Mouse (Mus musculus): ENCODE measurements around the gene Susd1.

Gene Susd1

GRCm38 (mm10) chr4:59437990-59438854 is at the start of gene Susd1:
Susd1 (minus strand) TSS chr4:59438633.
- DNase-seq (ENCODE audit: low spot score): no peak

DNA sequence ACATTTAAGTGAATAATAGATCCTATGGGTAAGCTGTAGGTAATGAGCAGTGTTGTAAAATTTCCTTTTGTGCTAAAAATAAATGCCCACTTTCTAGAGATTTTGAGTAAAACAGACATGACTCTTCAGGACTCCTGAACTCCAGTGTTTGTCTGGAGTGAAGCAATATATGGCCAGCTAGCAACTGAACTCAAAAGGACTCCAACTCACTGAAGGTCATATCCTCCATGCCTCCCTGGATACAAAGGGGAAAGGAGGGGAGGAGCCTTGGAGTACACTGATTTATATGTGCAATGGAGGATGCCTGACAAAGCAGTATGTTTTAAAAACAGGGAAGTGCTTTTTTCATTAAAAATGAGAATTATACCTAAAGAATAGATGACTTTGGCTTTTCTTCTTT is 32.9 kb upstream of the Susd1 start:
- no peak for DNase-seq (ENCODE audit: low spot score)

DNA sequence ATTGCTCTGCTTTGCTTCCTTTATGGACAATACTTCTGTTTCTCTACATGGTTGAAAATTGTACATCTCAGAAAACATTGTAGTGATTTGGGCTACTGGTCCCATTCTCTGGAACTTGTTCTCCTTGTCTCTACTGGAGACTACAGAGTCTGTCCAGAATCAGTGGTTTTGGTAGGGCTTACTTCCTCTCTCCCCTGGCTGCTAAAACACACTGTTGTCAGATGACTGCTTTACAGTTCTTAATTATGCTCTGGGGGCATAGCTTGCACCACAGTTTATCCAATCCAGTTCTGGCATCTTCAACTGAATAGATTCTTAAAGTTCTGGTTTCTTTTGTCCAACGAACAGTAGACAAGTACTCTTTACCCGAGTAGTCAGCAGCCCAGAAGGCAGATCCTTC is 27.0 kb upstream of the Susd1 start:
- no peak for DNase-seq (ENCODE audit: low spot score)

GRCm38 (mm10) chr4:59464661-59465060 is 26.2 kb upstream of the Susd1 start:
- DNase-seq (ENCODE audit: low spot score): no peak

DNA sequence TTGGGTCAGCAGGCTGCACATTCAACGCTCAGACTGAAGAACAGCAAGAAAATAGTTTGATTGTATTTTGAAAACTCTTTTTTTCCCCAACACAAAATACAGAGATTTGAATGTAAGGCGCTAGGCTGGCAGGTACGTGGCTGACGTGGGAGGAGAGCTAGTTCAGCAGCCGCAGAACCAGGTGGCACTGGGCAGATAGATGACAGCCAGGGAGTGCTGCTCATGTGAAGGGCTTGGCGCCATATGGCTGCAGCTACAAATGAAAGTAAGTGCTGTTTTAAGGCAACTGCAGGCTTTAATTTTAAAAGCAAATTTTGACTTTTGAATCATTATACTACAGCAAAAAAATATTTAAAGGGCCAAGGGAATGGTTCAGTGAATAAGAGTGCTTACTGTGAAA is 24.1 kb upstream of the Susd1 start:
- DNase-seq (ENCODE audit: low spot score): no peak

DNA sequence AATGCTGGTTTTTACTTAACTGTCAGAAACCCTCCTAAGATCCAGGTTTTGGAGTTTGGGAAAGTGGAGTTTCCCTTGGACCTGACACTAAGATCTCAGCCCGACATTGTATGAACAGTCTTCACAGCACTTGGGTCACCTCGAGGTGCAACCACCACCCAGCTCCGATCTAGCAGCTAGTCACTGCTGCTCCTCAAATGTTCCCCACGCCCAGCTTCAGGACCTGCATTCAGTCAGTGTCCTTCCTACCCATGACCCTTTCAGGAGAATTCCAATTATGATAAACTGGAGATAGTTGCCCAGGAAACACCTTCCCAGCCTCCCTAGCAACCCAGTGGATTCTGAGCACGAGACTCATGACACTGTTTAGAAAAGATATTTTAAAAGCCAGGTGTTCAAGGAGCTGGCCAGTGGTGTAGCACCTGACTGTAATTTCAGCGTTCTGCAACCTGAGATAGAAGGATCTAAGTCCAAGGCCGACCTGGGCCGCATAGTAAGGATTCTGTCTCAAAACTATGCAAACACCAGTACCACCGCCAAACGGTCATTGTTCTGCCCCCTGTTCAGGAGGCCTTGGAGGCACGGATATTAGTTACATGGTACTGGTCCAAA is 22.8 kb upstream of the Susd1 start:
- DNase-seq (ENCODE audit: low spot score): no peak

GRCm38 (mm10) chr4:59459216-59459955 is 21.0 kb upstream of the Susd1 start:
- DNase-seq (ENCODE audit: low spot score): no peak

- no peak for DNase-seq (ENCODE audit: low spot score)
These were observed 19.5 kb upstream of the Susd1 start for GRCm38 (mm10) chr4:59457941-59458340.

DNA sequence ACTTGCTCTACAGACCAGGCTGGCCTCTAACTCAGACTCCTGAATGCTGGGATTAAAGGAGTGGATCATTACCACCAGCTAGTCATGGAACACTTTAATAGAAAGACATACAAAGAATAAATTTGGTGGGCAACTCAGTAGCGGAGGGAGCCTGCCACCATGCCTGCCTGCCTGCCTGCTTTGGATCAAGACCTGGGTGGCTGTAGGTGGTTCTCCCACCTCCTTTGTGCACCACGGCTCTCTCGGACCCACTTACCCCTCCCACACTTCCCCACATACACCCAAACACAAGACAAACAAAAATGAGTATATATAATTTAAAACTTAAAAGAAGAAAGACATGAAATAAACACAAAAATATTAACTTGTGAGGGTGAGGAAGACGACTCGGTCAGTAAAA is 18.7 kb upstream of the Susd1 start:
- no peak for DNase-seq (ENCODE audit: low spot score)

GRCm38 (mm10) chr4:59455465-59455864 is 17.0 kb upstream of the Susd1 start:
- DNase-seq (ENCODE audit: low spot score): no peak

- no peak for DNase-seq (ENCODE audit: low spot score)
These were observed 15.6 kb upstream of the Susd1 start for GRCm38 (mm10) chr4:59454046-59454445.

DNA sequence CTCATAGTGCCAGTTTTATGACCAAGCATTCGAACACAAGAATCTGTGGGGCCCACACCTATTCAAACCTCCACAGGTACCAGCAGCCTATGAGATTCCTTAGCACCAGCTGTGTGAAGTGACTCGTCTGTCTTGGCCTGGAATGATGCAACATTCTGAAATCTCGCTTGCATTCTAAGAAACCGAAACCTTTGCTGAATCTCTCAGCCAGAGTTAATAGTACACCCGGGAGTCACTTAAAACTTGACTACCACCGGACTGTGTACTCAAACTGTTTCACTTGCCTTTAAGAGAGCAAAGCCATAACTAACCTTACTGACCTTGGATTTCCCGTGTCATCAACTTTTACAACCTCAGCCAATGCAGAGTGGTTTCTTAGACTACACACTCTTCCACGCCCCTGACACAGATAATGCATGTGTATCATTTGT is 14.1 kb upstream of the Susd1 start:
- DNase-seq (ENCODE audit: low spot score): no peak

DNA sequence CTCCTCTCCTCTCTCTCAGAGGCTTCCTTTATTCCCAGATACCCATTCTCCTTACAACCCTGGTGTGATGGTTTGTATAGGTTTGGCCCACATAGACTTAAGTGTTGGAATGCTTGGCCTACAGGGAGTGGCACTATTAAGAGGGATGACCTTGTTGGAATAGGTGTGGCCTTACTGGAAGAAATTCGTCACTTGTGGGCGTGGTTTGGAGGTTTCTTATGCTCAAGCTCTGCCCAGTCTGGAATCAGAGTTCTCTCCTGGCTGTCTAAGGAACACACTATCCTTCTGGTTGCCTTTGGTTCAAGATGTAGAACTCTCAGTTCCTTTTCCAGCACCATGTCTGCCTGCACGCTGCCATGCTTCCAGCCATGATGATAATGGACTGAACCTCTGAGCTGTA is 12.5 kb upstream of the Susd1 start:
- DNase-seq (ENCODE audit: low spot score): no peak

- DNase-seq (ENCODE audit: low spot score): no peak
These were observed 11.9 kb upstream of the Susd1 start for GRCm38 (mm10) chr4:59450234-59450854.

- no peak for DNase-seq (ENCODE audit: low spot score)
These were observed 8.9 kb upstream of the Susd1 start for GRCm38 (mm10) chr4:59447296-59447695.

DNA sequence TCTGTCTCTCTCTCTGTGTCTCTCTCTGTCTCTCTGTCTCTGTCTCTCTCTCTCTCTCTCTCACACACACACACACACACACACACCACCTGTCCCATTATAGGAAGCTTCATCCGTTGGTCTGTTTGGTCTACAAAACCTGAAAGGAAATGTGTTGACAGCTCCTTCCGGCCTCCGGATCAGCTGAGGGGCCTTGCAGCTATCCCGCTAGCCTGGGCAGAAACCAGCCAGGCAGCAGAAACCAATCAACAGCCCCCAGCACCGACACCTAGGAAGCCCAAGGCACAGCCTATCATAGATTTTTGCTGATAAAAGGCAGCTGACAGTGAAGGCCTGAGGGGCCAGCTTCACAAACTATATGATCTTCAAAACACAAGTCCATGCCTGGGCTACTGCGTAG is 7.1 kb upstream of the Susd1 start:
- DNase-seq (ENCODE audit: low spot score): no peak

DNA sequence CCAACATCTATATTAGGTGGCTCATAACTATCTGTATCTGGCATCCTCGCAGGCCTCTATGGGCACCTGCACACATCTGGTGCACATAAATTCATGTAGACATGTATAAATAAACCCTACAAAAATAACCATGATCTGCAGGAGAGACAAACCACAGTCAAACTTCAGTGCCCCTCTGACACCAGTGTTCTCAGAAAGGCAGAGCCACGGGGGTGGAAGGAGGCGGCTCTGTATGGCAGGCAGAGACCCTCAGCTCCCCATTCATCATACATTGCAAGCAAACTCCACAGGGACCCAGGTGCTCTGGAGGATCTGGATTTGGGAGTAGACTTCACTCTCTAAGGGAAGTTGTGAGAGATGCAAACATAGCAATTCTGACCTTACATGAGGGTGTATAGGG is 6.6 kb upstream of the Susd1 start:
- DNase-seq (ENCODE audit: low spot score): no peak

DNA sequence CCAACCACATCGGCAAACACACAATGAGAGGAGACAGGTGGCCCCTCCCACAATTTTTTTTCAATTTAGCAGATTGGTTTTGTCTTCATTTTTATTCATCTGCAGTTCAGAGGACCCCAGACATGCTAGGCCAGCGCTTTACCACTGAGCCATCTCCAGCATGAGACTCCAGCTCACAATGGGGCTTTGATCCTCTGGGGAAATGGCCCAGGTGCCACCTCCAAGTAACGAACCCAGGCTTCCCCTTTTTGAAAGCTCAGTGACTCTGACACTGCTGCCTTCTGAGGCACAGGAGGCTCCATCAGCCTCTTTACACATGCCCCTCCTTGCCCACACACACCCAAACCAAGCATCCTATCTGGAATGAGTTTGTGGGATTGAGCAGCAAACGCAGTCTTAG is 5.7 kb upstream of the Susd1 start:
- DNase-seq (ENCODE audit: low spot score): no peak

- DNase-seq (ENCODE audit: low spot score): no peak
These were observed 2.8 kb upstream of the Susd1 start for GRCm38 (mm10) chr4:59441265-59441664.

GRCm38 (mm10) chr4:59439960-59440359 is 1.5 kb upstream of the Susd1 start:
- DNase-seq (ENCODE audit: low spot score): no peak

GRCm38 (mm10) chr4:59439041-59439440 is 608 bp upstream of the Susd1 start:
- no peak for DNase-seq (ENCODE audit: low spot score)

- no peak for DNase-seq (ENCODE audit: low spot score)
These were observed 2.5 kb downstream of the Susd1 start for GRCm38 (mm10) chr4:59435951-59436350.

DNA sequence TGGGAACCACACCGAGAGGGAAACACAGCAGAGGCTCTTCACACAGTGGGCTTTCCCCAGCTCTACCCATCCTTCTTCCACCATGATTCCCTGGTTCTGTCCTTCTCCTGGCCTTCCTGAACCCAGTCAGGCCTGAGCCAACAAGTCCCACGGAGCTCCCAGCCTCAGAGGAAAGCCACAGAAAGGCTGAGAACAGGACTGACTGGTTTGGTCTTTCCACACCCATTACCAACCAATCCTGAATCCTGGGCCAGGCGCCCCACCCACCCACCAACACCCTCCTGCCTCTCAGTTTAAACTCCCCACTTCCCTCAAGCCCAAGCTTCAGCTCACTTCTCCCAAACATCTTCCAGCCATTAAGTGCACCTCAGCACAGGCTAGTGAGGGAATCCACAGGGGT is 4.4 kb downstream of the Susd1 start:
- no peak for DNase-seq (ENCODE audit: low spot score)
